Mouse (Mus musculus) forebrain, postnatal 0 days (tissue): ENCODE results near the gene Mpv17l. TPM values are rescaled to one million over a fixed set of nuclear protein-coding genes. Genes with fewer than 3 reads are reported as not detected.

Experiments
- ATAC-seq: fragments of 200-750 bp; cut with Nextera tagmentation; 2 replicates; pipeline ENCODE4 v1.8.0; 2017; ENCODE audit warnings: mild to moderate bottlenecking, moderate library complexity
- DNase-seq: peaks from one replicate; pipeline ENCODE4 v3.0.0-alpha.2; 2015
- H3K27ac ChIP-seq: fragments of 300-500 bp; sonication (generic); 2 replicates; pipeline ENCODE4 v1.5.1; 2014; ENCODE audit warnings: low read depth, mild to moderate bottlenecking, antibody characterized with exemption, low read length, moderate library complexity, mixed read lengths
- H3K27me3 ChIP-seq: fragments of 300-500 bp; sonication (generic); 2 replicates; pipeline ENCODE4 v1.6.1; 2014; ENCODE audit warnings: mild to moderate bottlenecking, low read length, mixed read lengths; ENCODE audit not compliant: insufficient read depth
- H3K36me3 ChIP-seq: fragments of 300-500 bp; sonication (generic); 2 replicates; pipeline ENCODE4 v1.6.1; 2014; ENCODE audit warnings: mild to moderate bottlenecking, moderate library complexity; ENCODE audit not compliant: insufficient read depth
- H3K4me1 ChIP-seq: fragments of 300-500 bp; sonication (generic); 2 replicates; pipeline ENCODE4 v1.6.1; 2014; ENCODE audit warnings: antibody characterized with exemption; ENCODE audit not compliant: insufficient read depth
- H3K4me2 ChIP-seq: fragments of 300-500 bp; sonication (generic); 2 replicates; pipeline ENCODE4 v1.6.1; 2014; ENCODE audit warnings: low read depth, mild to moderate bottlenecking, moderate library complexity
- H3K4me3 ChIP-seq: fragments of 300-500 bp; sonication (generic); 2 replicates; pipeline ENCODE4 v1.5.1; 2014; ENCODE audit warnings: low read depth, low read length, mixed read lengths
- H3K9ac ChIP-seq: fragments of 300-500 bp; sonication (generic); 2 replicates; pipeline ENCODE4 v1.6.1; 2014; ENCODE audit warnings: mild to moderate bottlenecking
- H3K9me3 ChIP-seq: fragments of 300-500 bp; sonication (generic); 2 replicates; pipeline ENCODE4 v1.6.1; 2016; ENCODE audit warnings: low read length
- CTCF ChIP-seq: sonication (generic); IDR thresholded peaks from 2 replicates; pipeline ENCODE4 v1.5.1; 2016; ENCODE audit warnings: antibody characterized with exemption, control low read depth, low read depth
- WGBS: fragments of 180-500 bp; shearing (Covaris S2); extraction: QIAGEN DNeasy Blood & Tissue Kit; methylation state at CpG from one replicate; pipeline ENCODE4 v1.1.7; 2014; 5-methylcytosine and 5-hydroxymethylcytosine counted together
- polyA plus RNA-seq: library from polyadenylated mRNA; unstranded; fragments of >200 nt; fragmentation: Nextera tagmentation; extraction: Ambion mirVana; gene quantifications from 2 replicates; pipeline ENCODE4 v1.2.1, GENCODE M21; 2015
- total RNA-seq: library from RNA; depleted of rRNA; stranded (reverse); fragments of >200 nt; gene quantifications from 2 replicates; pipeline ENCODE4 v1.2.3, GENCODE M21; 2014

Mpv17l gene
- total and polyA plus RNA-seq, 2 experiments from 2014 or later: 43.7 to 46.1 TPM

GRCm38 (mm10) chr16:13883094-13883774, 19.7 kb upstream of the Mpv17l start:
- H3K27ac ChIP-seq: no peak overlapping the region
- H3K4me2 ChIP-seq: no peak overlapping the region
- WGBS: 82% methylated on average over 3 of the region's 3 CpGs
- TF ChIP-seq CTCF: no peak
- no peak for ATAC-seq
- no peak overlapping the region for H3K9ac ChIP-seq
- H3K27me3 ChIP-seq: no peaks in the 10 kb centered on the region
- H3K4me3 ChIP-seq: no peak overlapping the region
- no peak for DNase-seq
- peaks cover 7% of the 10 kb centered on the region; the same call in 1 of the 2 replicates for H3K36me3 ChIP-seq
- H3K4me1 ChIP-seq: no peaks in the 10 kb centered on the region
- no peaks in the 10 kb centered on the region for H3K9me3 ChIP-seq

- no peak for DNase-seq
- H3K36me3 ChIP-seq: no peaks in the 10 kb centered on the region
- H3K4me2 ChIP-seq: no peak overlapping the region
- H3K4me3 ChIP-seq: no peak overlapping the region
- no peaks in the 10 kb centered on the region for H3K27me3 ChIP-seq
- no peak overlapping the region for H3K9ac ChIP-seq
- TF ChIP-seq CTCF: no peak
- H3K4me1 ChIP-seq: no peaks in the 10 kb centered on the region
- H3K27ac ChIP-seq: no peak overlapping the region
- 86% methylated on average over 2 of the region's 2 CpGs for WGBS
- ATAC-seq: no peak
- no peaks in the 10 kb centered on the region for H3K9me3 ChIP-seq
Observed at GRCm38 (mm10) chr16:13890449-13890848, 12.5 kb upstream of the Mpv17l start.

GRCm38 (mm10) chr16:13892850-13893249, 10.1 kb upstream of the Mpv17l start:
- no peak for ATAC-seq
- Histone ChIP-seq H3K36me3 (no peaks in the 10 kb centered on the region), H3K4me1 (no peaks in the 10 kb centered on the region), H3K9ac (no peak overlapping the region), H3K27me3 (no peaks in the 10 kb centered on the region), H3K4me2 (no peak overlapping the region), H3K27ac (no peak overlapping the region), H3K4me3 (no peak overlapping the region), H3K9me3 (no peaks in the 10 kb centered on the region)
- TF ChIP-seq CTCF: no peak
- no peak for DNase-seq

- H3K27me3 ChIP-seq: no peaks in the 10 kb centered on the region
- no peaks in the 10 kb centered on the region for H3K9me3 ChIP-seq
- H3K4me3 ChIP-seq: no peak overlapping the region
- no peak for ATAC-seq
- H3K36me3 ChIP-seq: no peaks in the 10 kb centered on the region
- H3K4me2 ChIP-seq: no peak overlapping the region
- no peak for DNase-seq
- WGBS: 91% methylated on average over 2 of the region's 2 CpGs
- H3K4me1 ChIP-seq: no peaks in the 10 kb centered on the region
- no peak overlapping the region for H3K27ac ChIP-seq
- H3K9ac ChIP-seq: no peak overlapping the region
- no peak for TF ChIP-seq CTCF
Observed at GRCm38 (mm10) chr16:13894097-13894496, 8.9 kb upstream of the Mpv17l start.

- Histone ChIP-seq H3K4me3 (no peak overlapping the region), H3K4me2 (no peak overlapping the region), H3K9me3 (no peaks in the 10 kb centered on the region), H3K36me3 (no peaks in the 10 kb centered on the region), H3K4me1 (no peaks in the 10 kb centered on the region), H3K27ac (no peak overlapping the region), H3K9ac (no peak overlapping the region), H3K27me3 (no peaks in the 10 kb centered on the region)
- TF ChIP-seq CTCF: no peak
- ATAC-seq (no peak), DNase-seq (no peak)
- WGBS: 89% methylated on average over 3 of the region's 3 CpGs
Observed at GRCm38 (mm10) chr16:13895740-13896139, 7.2 kb upstream of the Mpv17l start.

- 90% methylated on average over 3 of the region's 3 CpGs for WGBS
- no peak overlapping the region for H3K9ac ChIP-seq
- no peaks in the 10 kb centered on the region for H3K9me3 ChIP-seq
- H3K4me2 ChIP-seq: no peak overlapping the region
- H3K4me3 ChIP-seq: no peak overlapping the region
- H3K27ac ChIP-seq: no peak overlapping the region
- no peaks in the 10 kb centered on the region for H3K4me1 ChIP-seq
- no peak for ATAC-seq
- TF ChIP-seq CTCF: no peak
- H3K36me3 ChIP-seq: no peaks in the 10 kb centered on the region
- no peaks in the 10 kb centered on the region for H3K27me3 ChIP-seq
- no peak for DNase-seq
Observed at GRCm38 (mm10) chr16:13896357-13896756, 6.6 kb upstream of the Mpv17l start.

GRCm38 (mm10) chr16:13898981-13899380, 4.0 kb upstream of the Mpv17l start:
- Histone ChIP-seq H3K4me1 (peaks cover 4% of the 10 kb centered on the region; the same call in 1 of the 2 replicates), H3K27ac (no peak overlapping the region), H3K36me3 (no peaks in the 10 kb centered on the region), H3K4me2 (no peak overlapping the region), H3K9me3 (no peaks in the 10 kb centered on the region), H3K4me3 (no peak overlapping the region), H3K9ac (no peak overlapping the region), H3K27me3 (no peaks in the 10 kb centered on the region)
- ATAC-seq: no peak
- DNase-seq: no peak
- no peak for TF ChIP-seq CTCF
- WGBS: 77% methylated on average over 2 of the region's 2 CpGs
